Mouse (Mus musculus): ENCODE measurements around the gene Tnk1.

DNA sequence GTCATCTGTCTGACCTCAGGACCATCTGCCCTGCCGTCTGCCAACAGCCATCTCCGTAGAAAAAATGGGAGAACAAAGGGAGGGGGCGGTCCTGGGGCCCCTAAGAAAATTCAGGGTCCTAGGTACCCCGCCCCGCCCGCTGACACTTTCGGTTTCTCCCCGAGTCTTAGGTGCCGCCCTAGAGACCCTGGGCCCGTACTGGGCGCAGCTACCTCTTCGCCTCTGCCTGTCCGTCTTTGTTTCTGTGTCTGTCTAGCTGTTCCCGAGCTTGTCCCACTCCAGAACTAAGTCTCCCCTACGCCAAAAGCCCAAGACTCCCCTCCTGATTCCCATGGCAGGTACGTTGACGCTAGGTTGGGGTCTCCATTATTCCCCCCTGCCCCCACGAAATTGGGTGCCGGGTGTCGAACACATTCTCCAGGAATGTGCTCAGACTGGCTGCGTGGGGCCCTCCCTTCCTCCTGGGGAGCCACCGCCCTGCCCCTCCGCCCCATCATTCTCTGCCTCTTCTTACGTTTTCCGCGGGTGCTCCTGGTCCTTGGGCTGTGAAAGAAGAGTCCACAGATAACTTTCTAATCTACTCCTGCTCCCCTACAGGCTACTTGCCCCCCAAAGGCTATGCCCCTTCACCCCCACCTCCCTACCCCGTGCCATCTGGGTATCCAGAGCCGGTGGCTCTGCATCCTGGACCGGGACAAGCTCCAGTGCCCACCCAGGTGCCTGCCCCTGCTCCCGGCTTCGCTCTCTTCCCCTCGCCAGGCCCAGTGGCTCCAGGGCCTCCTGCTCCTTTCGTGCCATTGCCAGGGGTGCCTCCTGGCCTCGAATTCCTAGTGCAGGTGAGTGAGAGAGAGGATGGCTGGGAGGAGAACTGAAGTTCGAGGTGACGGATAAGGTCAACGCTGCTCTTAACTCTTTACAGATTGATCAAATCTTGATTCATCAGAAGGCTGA lies 11.5 kb downstream of the Tnk1 start:
- TF ChIP-seq CTCF (IDR thresholded peaks at IDR 0.05; ENCODE audit: low read depth, low read length), result no peak
- no peak for TF ChIP-seq POLR2A (IDR thresholded peaks at IDR 0.05; ENCODE audit: borderline replicate concordance, low read depth, low read length)

All from bone marrow macrophage, adult 2 months (primary cell).